Mouse (Mus musculus) forebrain, embryonic 10.5 days (tissue): Measurements from ENCODE around the gene Gm6040. TPM values are rescaled to one million over a fixed set of nuclear protein-coding genes. Genes with fewer than 3 reads are reported as not detected.

ENCODE experiments used
- DNase-seq: peaks from one replicate; pipeline ENCODE4 v3.0.0-alpha.2; 2017; ENCODE audit warnings: low spot score; ENCODE audit errors: extremely low spot score
- H3K27ac ChIP-seq: fragments of 300-500 bp; sonication (generic); 2 replicates; pipeline ENCODE4 v1.5.1; 2016; ENCODE audit warnings: mild to moderate bottlenecking
- H3K27me3 ChIP-seq: fragments of 300-500 bp; sonication (generic); 2 replicates; pipeline ENCODE4 v1.6.1; 2016; ENCODE audit warnings: mild to moderate bottlenecking; ENCODE audit not compliant: poor library complexity, severe bottlenecking
- H3K36me3 ChIP-seq: fragments of 300-500 bp; sonication (generic); replicated peaks from 2 replicates; pipeline ENCODE4 v1.6.1; 2016; ENCODE audit warnings: mild to moderate bottlenecking, moderate library complexity
- H3K4me1 ChIP-seq: fragments of 300-500 bp; sonication (generic); 2 replicates; pipeline ENCODE4 v1.6.1; 2016
- H3K4me3 ChIP-seq: fragments of 300-500 bp; sonication (generic); 2 replicates; pipeline ENCODE4 v1.5.1; 2016; ENCODE audit warnings: mild to moderate bottlenecking, moderate library complexity
- H3K9me3 ChIP-seq: fragments of 300-500 bp; sonication (generic); 2 replicates; pipeline ENCODE4 v1.6.1; 2016; ENCODE audit warnings: mild to moderate bottlenecking, moderate library complexity
- WGBS: fragments of 180-500 bp; shearing (Covaris S2); methylation state at CpG from one replicate; pipeline ENCODE4 v1.1.7; 2016; 5-methylcytosine and 5-hydroxymethylcytosine counted together
- polyA plus RNA-seq: library from polyadenylated mRNA; unstranded; fragments of >200 nt; fragmentation: Nextera tagmentation; extraction: Ambion mirVana; gene quantifications from 2 replicates; pipeline ENCODE4 v1.2.1, GENCODE M21; 2016

Gm6040 gene
- polyA plus RNA-seq, result not detected in 2 replicates

- Histone ChIP-seq H3K27ac (no peak within 1 kb of the TSS), H3K4me1 (no peaks in the 10 kb centered on the region), H3K36me3 (no peaks in the 10 kb centered on the region), H3K4me3 (no peak within 1 kb of the TSS), H3K27me3 (no peaks in the 10 kb centered on the region), H3K9me3 (peaks cover 51% of the 10 kb centered on the region)
- WGBS, result 80% methylated on average over 3 of the region's 3 CpGs
- DNase-seq, result no peak
These were observed at the start of gene Gm6040 for GRCm38 (mm10) chr8:20921971-20922370. Gm6040 (minus strand) TSS chr8:20922071.

GRCm38 (mm10) chr8:20964531-20964930 is 42.7 kb upstream of the Gm6040 start:
- H3K4me1 ChIP-seq, result no peaks in the 10 kb centered on the region
- no peaks in the 10 kb centered on the region for H3K36me3 ChIP-seq
- no peak overlapping the region for H3K4me3 ChIP-seq
- 81% methylated on average over 2 of the region's 2 CpGs for WGBS
- DNase-seq, result no peak
- H3K27me3 ChIP-seq, result no peaks in the 10 kb centered on the region
- peaks cover 29% of the 10 kb centered on the region for H3K9me3 ChIP-seq
- H3K27ac ChIP-seq, result no peak overlapping the region

GRCm38 (mm10) chr8:20944610-20945009 is 22.7 kb upstream of the Gm6040 start, which contains the start of gene AY761185:
AY761185 (minus strand) TSS chr8:20944710.
- H3K4me1 ChIP-seq, result no peaks in the 10 kb centered on the region

GRCm38 (mm10) chr8:20912288-20912687 is 9.6 kb downstream of the Gm6040 start:
- 89% methylated on average over 1 of the region's 1 CpGs for WGBS
- DNase-seq, result no peak
- H3K36me3 ChIP-seq, result no peaks in the 10 kb centered on the region
- H3K27me3 ChIP-seq, result no peaks in the 10 kb centered on the region
- H3K9me3 ChIP-seq, result peaks cover 33% of the 10 kb centered on the region
- no peaks in the 10 kb centered on the region for H3K4me1 ChIP-seq
- no peak overlapping the region for H3K27ac ChIP-seq
- H3K4me3 ChIP-seq, result no peak overlapping the region

More at GRCm38 (mm10) chr8:20944610-20945009, 22.7 kb upstream of the Gm6040 start, which contains the start of gene AY761185:
- Histone ChIP-seq H3K27me3 (no peaks in the 10 kb centered on the region), H3K9me3 (peaks cover 53% of the 10 kb centered on the region), H3K27ac (no peak within 1 kb of the TSS), H3K36me3 (no peaks in the 10 kb centered on the region), H3K4me3 (no peak within 1 kb of the TSS)
- DNase-seq, result no peak
- 85% methylated on average over 3 of the region's 3 CpGs for WGBS

- H3K27me3 ChIP-seq, result no peaks in the 10 kb centered on the region
- no peaks in the 10 kb centered on the region for H3K36me3 ChIP-seq
- H3K4me1 ChIP-seq, result no peaks in the 10 kb centered on the region
- no peak overlapping the region for H3K4me3 ChIP-seq
- DNase-seq, result no peak
- H3K9me3 ChIP-seq, result peaks cover 38% of the 10 kb centered on the region
- no peak overlapping the region for H3K27ac ChIP-seq
- WGBS, result 78% methylated on average over 2 of the region's 2 CpGs
These were observed 13.6 kb downstream of the Gm6040 start for GRCm38 (mm10) chr8:20908256-20908655.

- H3K27ac ChIP-seq, result no peak overlapping the region
- H3K9me3 ChIP-seq, result peaks cover 40% of the 10 kb centered on the region
- WGBS, result 95% methylated on average over 2 of the region's 2 CpGs
- DNase-seq, result no peak
- no peaks in the 10 kb centered on the region for H3K36me3 ChIP-seq
- no peaks in the 10 kb centered on the region for H3K27me3 ChIP-seq
- no peaks in the 10 kb centered on the region for H3K4me1 ChIP-seq
- H3K4me3 ChIP-seq, result no peak overlapping the region
These were observed 14.8 kb downstream of the Gm6040 start for GRCm38 (mm10) chr8:20907119-20907518.

- no peak for DNase-seq
- no peak within 1 kb of the TSS for H3K4me3 ChIP-seq
- H3K27me3 ChIP-seq, result no peaks in the 10 kb centered on the region
- no peaks in the 10 kb centered on the region for H3K4me1 ChIP-seq
- H3K36me3 ChIP-seq, result no peaks in the 10 kb centered on the region
- no peak within 1 kb of the TSS for H3K27ac ChIP-seq
- WGBS, result 63% methylated on average over 2 of the region's 2 CpGs
- H3K9me3 ChIP-seq, result peaks cover 72% of the 10 kb centered on the region
These were observed 19.3 kb downstream of the Gm6040 start, which contains the start of gene Gm15056 for GRCm38 (mm10) chr8:20902527-20902926. Gm15056 (minus strand) TSS chr8:20902627.

GRCm38 (mm10) chr8:20892369-20892768 is 29.5 kb downstream of the Gm6040 start, which contains the start of gene Defb33:
Defb33 (plus strand) TSS chr8:20892669.
- H3K36me3 ChIP-seq, result no peaks in the 10 kb centered on the region
- no peak within 1 kb of the TSS for H3K4me3 ChIP-seq
- H3K27me3 ChIP-seq, result no peaks in the 10 kb centered on the region
- WGBS, result 93% methylated on average over 2 of the region's 2 CpGs
- H3K4me1 ChIP-seq, result no peaks in the 10 kb centered on the region
- no peak for DNase-seq
- peaks cover 84% of the 10 kb centered on the region for H3K9me3 ChIP-seq
- H3K27ac ChIP-seq, result no peak within 1 kb of the TSS

GRCm38 (mm10) chr8:20874608-20875007 is 47.3 kb downstream of the Gm6040 start:
- H3K27ac ChIP-seq, result no peak overlapping the region
- no peaks in the 10 kb centered on the region for H3K36me3 ChIP-seq
- H3K4me1 ChIP-seq, result no peaks in the 10 kb centered on the region
- H3K4me3 ChIP-seq, result no peak overlapping the region
- DNase-seq, result no peak
- 47% methylated on average over 6 of the region's 6 CpGs for WGBS
- H3K27me3 ChIP-seq, result no peaks in the 10 kb centered on the region
- peaks cover 48% of the 10 kb centered on the region for H3K9me3 ChIP-seq

Other genes with a start within 250 kb of the Gm6040 start
- gene Defb33, start 29.4 kb downstream of the Gm6040 start, polyA plus RNA-seq, result not detected in 2 replicates
- gene Gm15056, start 19.4 kb downstream of the Gm6040 start, polyA plus RNA-seq, result not detected in 2 replicates
- gene AY761185, start 22.6 kb upstream of the Gm6040 start, polyA plus RNA-seq, result not detected in 2 replicates
- gene Defa21, start 103.5 kb upstream of the Gm6040 start, polyA plus RNA-seq, result not detected in 2 replicates
- not detected in 2 replicates for gene Defa23, start 133.0 kb upstream of the Gm6040 start, polyA plus RNA-seq
- not detected in 2 replicates for gene Defa35, start 143.0 kb upstream of the Gm6040 start, polyA plus RNA-seq
- not detected in 2 replicates for gene Defa25, start 162.4 kb upstream of the Gm6040 start, polyA plus RNA-seq
- not detected in 2 replicates for gene Gm14851, start 174.0 kb upstream of the Gm6040 start, polyA plus RNA-seq
- gene Defa30, start 212.6 kb upstream of the Gm6040 start, polyA plus RNA-seq, result not detected in 2 replicates
- gene Defa22, start 240.2 kb upstream of the Gm6040 start, polyA plus RNA-seq, result not detected in 2 replicates